Mouse (Mus musculus) thymus, adult 2 months (tissue): ENCODE measurements around the gene Mef2c. TPM values are rescaled to one million over a fixed set of nuclear protein-coding genes. Genes with fewer than 3 reads are reported as not detected.

ENCODE experiments used
- DNase-seq: peaks from one replicate; pipeline ENCODE4 v3.0.0; 2021
- H3K27ac ChIP-seq: fragments of 200-500 bp; 2 replicates; pipeline ENCODE4 v1.5.1; 2012; ENCODE audit warnings: low read length, control low read depth; ENCODE audit not compliant: control insufficient read depth, insufficient read depth
- H3K27me3 ChIP-seq: fragments of 200-500 bp; 2 replicates; pipeline ENCODE4 v1.6.1; 2012; ENCODE audit warnings: mild to moderate bottlenecking, low read length, moderate library complexity, mixed read lengths; ENCODE audit not compliant: control insufficient read depth, insufficient read depth
- H3K36me3 ChIP-seq: fragments of 200-500 bp; 2 replicates; pipeline ENCODE4 v1.6.1; 2012; ENCODE audit warnings: mild to moderate bottlenecking, low read length, moderate library complexity; ENCODE audit not compliant: control insufficient read depth, insufficient read depth
- H3K4me1 ChIP-seq: fragments of 200-500 bp; replicated peaks from 2 replicates; pipeline ENCODE4 v1.6.1; 2012; ENCODE audit warnings: low read length; ENCODE audit not compliant: control insufficient read depth, insufficient read depth
- H3K4me3 ChIP-seq: fragments of 200-500 bp; 2 replicates; pipeline ENCODE4 v1.5.1; 2012; ENCODE audit warnings: mild to moderate bottlenecking, low read length, control low read depth, moderate library complexity; ENCODE audit not compliant: control insufficient read depth, insufficient read depth
- CTCF ChIP-seq: fragments of 200-500 bp; IDR thresholded peaks from 2 replicates; pipeline ENCODE4 v1.5.1; 2012; ENCODE audit warnings: mild to moderate bottlenecking, control low read depth, low read length, moderate library complexity, borderline replicate concordance; ENCODE audit not compliant: control insufficient read depth, poor library complexity, insufficient read depth; ENCODE audit errors: extremely low read depth
- POLR2A ChIP-seq: fragments of 200-500 bp; IDR thresholded peaks from 2 replicates; pipeline ENCODE4 v1.6.1; 2012; ENCODE audit warnings: mild to moderate bottlenecking, low read length, control low read depth, moderate library complexity; ENCODE audit not compliant: control insufficient read depth, poor library complexity, insufficient read depth; ENCODE audit errors: extremely low read depth
- WGBS: fragments of 180-500 bp; shearing (Covaris S2); methylation state at CpG from one replicate; pipeline ENCODE4 v1.1.7; 2018; 5-methylcytosine and 5-hydroxymethylcytosine counted together
- polyA plus RNA-seq: library from polyadenylated mRNA; depleted of rRNA; stranded (reverse); fragments of >200 nt; gene quantifications from 2 replicates; pipeline ENCODE4 v1.2.3, GENCODE M21; 2012

The Mef2c gene
- polyA plus RNA-seq, 1 experiment, result 7.0 TPM

- H3K4me1 ChIP-seq, result no peaks in the 10 kb centered on the region
- TF ChIP-seq CTCF, result no peak
- TF ChIP-seq POLR2A, result no peak
- no peak overlapping the region for H3K4me3 ChIP-seq
- WGBS, result 18% methylated on average over 3 of the region's 3 CpGs
- H3K36me3 ChIP-seq, result no peaks in the 10 kb centered on the region
- no peaks in the 10 kb centered on the region for H3K27me3 ChIP-seq
- H3K27ac ChIP-seq, result no peak overlapping the region
- no peak for DNase-seq
Observed at GRCm38 (mm10) chr13:83609517-83609878, 105.7 kb downstream of the Mef2c start.

GRCm38 (mm10) chr13:83610124-83610523 lies 106.3 kb downstream of the Mef2c start:
- no peak overlapping the region for H3K4me3 ChIP-seq
- H3K36me3 ChIP-seq, result no peaks in the 10 kb centered on the region
- TF ChIP-seq POLR2A, result no peak
- TF ChIP-seq CTCF, result no peak
- no peaks in the 10 kb centered on the region for H3K27me3 ChIP-seq
- H3K4me1 ChIP-seq, result no peaks in the 10 kb centered on the region
- DNase-seq, result no peak
- H3K27ac ChIP-seq, result no peak overlapping the region
- 93% methylated on average over 8 of the region's 8 CpGs for WGBS

GRCm38 (mm10) chr13:83612195-83612594 lies 108.4 kb downstream of the Mef2c start:
- WGBS, result 92% methylated on average over 1 of the region's 1 CpGs
- TF ChIP-seq CTCF (no peak), POLR2A (no peak)
- Histone ChIP-seq H3K27ac (no peak overlapping the region), H3K4me3 (no peak overlapping the region), H3K36me3 (no peaks in the 10 kb centered on the region), H3K27me3 (no peaks in the 10 kb centered on the region), H3K4me1 (no peaks in the 10 kb centered on the region)
- no peak for DNase-seq

GRCm38 (mm10) chr13:83615875-83616274 lies 112.0 kb downstream of the Mef2c start:
- no peaks in the 10 kb centered on the region for H3K4me1 ChIP-seq
- H3K27me3 ChIP-seq, result no peaks in the 10 kb centered on the region
- H3K36me3 ChIP-seq, result no peaks in the 10 kb centered on the region
- 40% methylated on average over 3 of the region's 3 CpGs for WGBS
- TF ChIP-seq CTCF (no peak), POLR2A (no peak)
- DNase-seq, result no peak
- no peak overlapping the region for H3K4me3 ChIP-seq
- H3K27ac ChIP-seq, result no peak overlapping the region

GRCm38 (mm10) chr13:83624651-83625050 lies 120.8 kb downstream of the Mef2c start:
- DNase-seq, result no peak
- H3K4me3 ChIP-seq, result no peak overlapping the region
- TF ChIP-seq POLR2A (no peak), CTCF (no peak)
- H3K4me1 ChIP-seq, result no peaks in the 10 kb centered on the region
- no peak overlapping the region for H3K27ac ChIP-seq
- H3K27me3 ChIP-seq, result no peaks in the 10 kb centered on the region
- WGBS, result 94% methylated on average over 4 of the region's 4 CpGs
- H3K36me3 ChIP-seq, result no peaks in the 10 kb centered on the region

- H3K27me3 ChIP-seq, result no peaks in the 10 kb centered on the region
- no peak for DNase-seq
- no peaks in the 10 kb centered on the region for H3K36me3 ChIP-seq
- no peak for TF ChIP-seq POLR2A
- TF ChIP-seq CTCF, result no peak
- 97% methylated on average over 4 of the region's 4 CpGs for WGBS
- H3K27ac ChIP-seq, result no peak overlapping the region
- H3K4me3 ChIP-seq, result no peak overlapping the region
- H3K4me1 ChIP-seq, result no peaks in the 10 kb centered on the region
Observed at GRCm38 (mm10) chr13:83627429-83627828, 123.6 kb downstream of the Mef2c start.

- no peaks in the 10 kb centered on the region; the same call in 1 of the 2 replicates for H3K4me1 ChIP-seq
- H3K4me3 ChIP-seq, result no peak overlapping the region
- whole genome bisulfite sequencing, result 93% methylated on average over 3 of the region's 3 CpGs
Observed at GRCm38 (mm10) chr13:83628139-83628538, 124.3 kb downstream of the Mef2c start.

More at GRCm38 (mm10) chr13:83628139-83628538, 124.3 kb downstream of the Mef2c start:
- DNase-seq, result no peak
- H3K36me3 ChIP-seq, result no peaks in the 10 kb centered on the region
- no peak overlapping the region for H3K27ac ChIP-seq
- H3K27me3 ChIP-seq, result no peaks in the 10 kb centered on the region
- no peak for TF ChIP-seq CTCF
- TF ChIP-seq POLR2A, result no peak
